Mouse (Mus musculus) hindbrain, embryonic 15.5 days (tissue): ENCODE data around the gene Catip. TPM values are rescaled to one million over a fixed set of nuclear protein-coding genes. Genes with fewer than 3 reads are reported as not detected.

ENCODE experiments used
- ATAC-seq: fragments of 200-750 bp; cut with Nextera tagmentation; 2 replicates; pipeline ENCODE4 v1.8.0; 2017; ENCODE audit warnings: low read depth, moderate number of reproducible peaks, moderate TSS enrichment; ENCODE audit not compliant: low FRiP score
- H3K27ac ChIP-seq: fragments of 300-500 bp; sonication (generic); replicated peaks from 2 replicates; pipeline ENCODE4 v1.5.1; 2015; ENCODE audit warnings: mild to moderate bottlenecking, inconsistent platforms
- H3K27me3 ChIP-seq: fragments of 300-500 bp; sonication (generic); 2 replicates; pipeline ENCODE4 v1.6.1; 2015; ENCODE audit warnings: control low read depth, inconsistent platforms
- H3K36me3 ChIP-seq: fragments of 300-500 bp; sonication (generic); 2 replicates; pipeline ENCODE4 v1.6.1; 2015; ENCODE audit warnings: control low read depth, inconsistent platforms
- H3K4me1 ChIP-seq: fragments of 300-500 bp; sonication (generic); replicated peaks from 2 replicates; pipeline ENCODE4 v1.6.1; 2015; ENCODE audit warnings: control low read depth, inconsistent platforms
- H3K4me2 ChIP-seq: fragments of 300-500 bp; sonication (generic); 2 replicates; pipeline ENCODE4 v1.6.1; 2015; ENCODE audit warnings: moderate library complexity, mild to moderate bottlenecking, inconsistent platforms
- H3K4me3 ChIP-seq: fragments of 300-500 bp; sonication (generic); 2 replicates; pipeline ENCODE4 v1.5.1; 2015; ENCODE audit warnings: mild to moderate bottlenecking, inconsistent platforms
- H3K9ac ChIP-seq: fragments of 300-500 bp; sonication (generic); 2 replicates; pipeline ENCODE4 v1.6.1; 2015; ENCODE audit warnings: inconsistent platforms
- H3K9me3 ChIP-seq: fragments of 300-500 bp; sonication (generic); 2 replicates; pipeline ENCODE4 v1.6.1; 2016; ENCODE audit warnings: control low read depth, inconsistent platforms
- WGBS: fragments of 180-500 bp; shearing (Covaris S2); methylation state at CpG from one replicate; pipeline ENCODE4 v1.1.7; 2015; 5-methylcytosine and 5-hydroxymethylcytosine counted together
- polyA plus RNA-seq: library from polyadenylated mRNA; unstranded; fragments of >200 nt; fragmentation: Nextera tagmentation; extraction: Ambion mirVana; gene quantifications from 2 replicates; pipeline ENCODE4 v1.2.1, GENCODE M21; 2015

The Catip gene
- polyA plus RNA-seq, 1 experiment from 2014 or later, result 2.4 TPM

- H3K9ac ChIP-seq, result peak overlapping the region; percentile 56; the same call in 1 of the 2 replicates
- peak overlapping the region; percentile 93 for H3K27ac ChIP-seq
- ATAC-seq, result no peak
- H3K4me3 ChIP-seq, result peak overlapping the region; percentile 81
- H3K9me3 ChIP-seq, result no peaks in the 10 kb centered on the region
- H3K27me3 ChIP-seq, result 0 out of 2 replicates have a peak, but pooled peaks cover 4% of the 10 kb centered on the region
- H3K4me2 ChIP-seq, result peak overlapping the region; percentile 86
- no peaks in the 10 kb centered on the region for H3K36me3 ChIP-seq
- H3K4me1 ChIP-seq, result peaks cover 30% of the 10 kb centered on the region
- WGBS, result 47% methylated on average over 15 of the region's 15 CpGs
Observed at GRCm38 (mm10) chr1:74387386-74387988, 25.6 kb downstream of the Catip start.

- ATAC-seq, result no peak
- no peak overlapping the region for H3K27ac ChIP-seq
- 0 out of 2 replicates have a peak, but pooled peaks cover 4% of the 10 kb centered on the region for H3K27me3 ChIP-seq
- H3K36me3 ChIP-seq, result no peaks in the 10 kb centered on the region
- WGBS, result 84% methylated on average over 7 of the region's 7 CpGs
- no peak overlapping the region for H3K9ac ChIP-seq
- no peak overlapping the region for H3K4me2 ChIP-seq
- H3K4me3 ChIP-seq, result no peak overlapping the region
- peaks cover 40% of the 10 kb centered on the region for H3K4me1 ChIP-seq
- H3K9me3 ChIP-seq, result no peaks in the 10 kb centered on the region
Observed at GRCm38 (mm10) chr1:74388398-74388920, 26.6 kb downstream of the Catip start.

- Histone ChIP-seq H3K36me3 (no peaks in the 10 kb centered on the region), H3K9ac (no peak overlapping the region), H3K27ac (no peak overlapping the region), H3K4me2 (peak overlapping the region; percentile 39), H3K4me3 (no peak overlapping the region; the same call in 1 of the 2 replicates), H3K4me1 (peaks cover 40% of the 10 kb centered on the region), H3K27me3 (0 out of 2 replicates have a peak, but pooled peaks cover 4% of the 10 kb centered on the region), H3K9me3 (no peaks in the 10 kb centered on the region)
- no peak for ATAC-seq
- WGBS, result 5% methylated on average over 29 of the region's 29 CpGs
Observed at GRCm38 (mm10) chr1:74389831-74390286, 28.0 kb downstream of the Catip start.

- no peak overlapping the region for H3K27ac ChIP-seq
- no peak overlapping the region; the same call in 1 of the 2 replicates for H3K4me3 ChIP-seq
- ATAC-seq, result no peak
- H3K9me3 ChIP-seq, result no peaks in the 10 kb centered on the region
- H3K4me1 ChIP-seq, result peaks cover 40% of the 10 kb centered on the region
- H3K27me3 ChIP-seq, result 0 out of 2 replicates have a peak, but pooled peaks cover 4% of the 10 kb centered on the region
- peaks cover 4% of the 10 kb centered on the region; the same call in 1 of the 2 replicates for H3K36me3 ChIP-seq
- H3K4me2 ChIP-seq, result peak overlapping the region; percentile 93
- H3K9ac ChIP-seq, result no peak overlapping the region
- WGBS, result 6% methylated on average over 21 of the region's 21 CpGs
Observed at GRCm38 (mm10) chr1:74390287-74390906, 28.5 kb downstream of the Catip start.

GRCm38 (mm10) chr1:74390924-74391748, 29.2 kb downstream of the Catip start, which contains the start of gene Ctdsp1:
Gene Ctdsp1, plus strand, starts transcription at chr1:74391509.
- Histone ChIP-seq H3K36me3 (peaks cover 4% of the 10 kb centered on the region; the same call in 1 of the 2 replicates), H3K27ac (peak within 1 kb of the TSS; percentile 75), H3K4me1 (peaks cover 40% of the 10 kb centered on the region), H3K4me3 (peak within 1 kb of the TSS; percentile 72), H3K4me2 (peak within 1 kb of the TSS; percentile 93), H3K9ac (peak within 1 kb of the TSS; percentile 57), H3K9me3 (no peaks in the 10 kb centered on the region), H3K27me3 (0 out of 2 replicates have a peak, but pooled peaks cover 4% of the 10 kb centered on the region)
- ATAC-seq, result peak; percentile 78
- WGBS, result 3% methylated on average over 48 of the region's 51 CpGs

GRCm38 (mm10) chr1:74391844-74392441, 30.0 kb downstream of the Catip start:
- Histone ChIP-seq H3K36me3 (peaks cover 4% of the 10 kb centered on the region; the same call in 1 of the 2 replicates), H3K9me3 (no peaks in the 10 kb centered on the region), H3K9ac (peak overlapping the region; percentile 57), H3K27me3 (0 out of 2 replicates have a peak, but pooled peaks cover 4% of the 10 kb centered on the region), H3K27ac (peak overlapping the region; percentile 75), H3K4me2 (peak overlapping the region; percentile 93), H3K4me1 (peaks cover 39% of the 10 kb centered on the region), H3K4me3 (peak overlapping the region; percentile 72)
- under 1% methylated on average over 57 of the region's 63 CpGs for WGBS
- ATAC-seq, result peak; percentile 14; the same call in 1 of the 2 replicates

- Histone ChIP-seq H3K4me2 (peak overlapping the region; percentile 93), H3K27me3 (0 out of 2 replicates have a peak, but pooled peaks cover 4% of the 10 kb centered on the region), H3K36me3 (peaks cover 4% of the 10 kb centered on the region; the same call in 1 of the 2 replicates), H3K4me3 (peak overlapping the region; percentile 72), H3K9me3 (no peaks in the 10 kb centered on the region), H3K9ac (peak overlapping the region; percentile 57), H3K27ac (peak overlapping the region; percentile 75), H3K4me1 (peaks cover 40% of the 10 kb centered on the region)
- WGBS, result 3% methylated on average over 16 of the region's 16 CpGs
- ATAC-seq, result no peak
Observed at GRCm38 (mm10) chr1:74392446-74392994, 30.6 kb downstream of the Catip start.

- H3K9me3 ChIP-seq, result no peaks in the 10 kb centered on the region
- peak overlapping the region; percentile 72 for H3K4me3 ChIP-seq
- H3K27ac ChIP-seq, result no peak overlapping the region
- WGBS, result 46% methylated on average over 7 of the region's 7 CpGs
- H3K36me3 ChIP-seq, result peaks cover 4% of the 10 kb centered on the region; the same call in 1 of the 2 replicates
- H3K27me3 ChIP-seq, result 0 out of 2 replicates have a peak, but pooled peaks cover 4% of the 10 kb centered on the region
- peaks cover 43% of the 10 kb centered on the region for H3K4me1 ChIP-seq
- H3K9ac ChIP-seq, result peak overlapping the region; percentile 57
- ATAC-seq, result no peak
- H3K4me2 ChIP-seq, result peak overlapping the region; percentile 93
Observed at GRCm38 (mm10) chr1:74393010-74393409, 31.1 kb downstream of the Catip start.

GRCm38 (mm10) chr1:74393697-74394096, 31.8 kb downstream of the Catip start:
- Histone ChIP-seq H3K9ac (no peak overlapping the region), H3K27ac (no peak overlapping the region), H3K4me3 (no peak overlapping the region), H3K4me2 (peak overlapping the region; percentile 93; the same call in 1 of the 2 replicates), H3K4me1 (peaks cover 48% of the 10 kb centered on the region), H3K27me3 (0 out of 2 replicates have a peak, but pooled peaks cover 4% of the 10 kb centered on the region), H3K36me3 (peaks cover 4% of the 10 kb centered on the region; the same call in 1 of the 2 replicates), H3K9me3 (no peaks in the 10 kb centered on the region)
- 86% methylated on average over 9 of the region's 9 CpGs for WGBS
- ATAC-seq, result no peak

GRCm38 (mm10) chr1:74394311-74394710, 32.4 kb downstream of the Catip start:
- Histone ChIP-seq H3K9me3 (no peaks in the 10 kb centered on the region), H3K9ac (no peak overlapping the region), H3K27me3 (0 out of 2 replicates have a peak, but pooled peaks cover 4% of the 10 kb centered on the region), H3K36me3 (peaks cover 4% of the 10 kb centered on the region; the same call in 1 of the 2 replicates), H3K4me2 (no peak overlapping the region), H3K27ac (no peak overlapping the region), H3K4me1 (peaks cover 48% of the 10 kb centered on the region), H3K4me3 (no peak overlapping the region)
- no peak for ATAC-seq
- WGBS, result 93% methylated on average over 9 of the region's 9 CpGs
